Mouse (Mus musculus) spleen, adult 2 months (tissue): ENCODE measurements at regions not wholly inside any gene's neighbourhood (a gene's known extent, or its start where the extent isn't known, plus 50 kb on each side); places are given as distances from the start of the nearest gene placed in this dataset.
"Not testable (repeated sequence)": the region's sequence is repeated elsewhere in the genome, so short reads cannot be mapped to it uniquely, and the experiment has no call there.

Experiments used
- CTCF ChIP-seq: fragments of 200-500 bp; IDR thresholded peaks from 2 replicates; pipeline ENCODE4 v1.5.1; 2011; ENCODE audit warnings: mild to moderate bottlenecking, inconsistent platforms; ENCODE audit not compliant: insufficient read depth, insufficient read length, insufficient replicate concordance; ENCODE audit errors: extremely low read depth
- POLR2A ChIP-seq: fragments of 200-500 bp; IDR thresholded peaks from 2 replicates; pipeline ENCODE4 v1.6.1; 2011; ENCODE audit warnings: low read depth, low read length, inconsistent platforms

GRCm38 (mm10) chr17:9066633-9067032 lies 78.5 kb downstream of the 1700010I14Rik start:
- TF ChIP-seq POLR2A, CTCF: not testable (repeated sequence)
